Mouse (Mus musculus) forebrain, postnatal 0 days (tissue): ENCODE data around the gene 6030468B19Rik. TPM values are rescaled to one million over a fixed set of nuclear protein-coding genes. Genes with fewer than 3 reads are reported as not detected.
"Not testable (repeated sequence)": the region's sequence is repeated elsewhere in the genome, so short reads cannot be mapped to it uniquely, and the experiment has no call there.

Source experiments
- ATAC-seq: fragments of 200-750 bp; cut with Nextera tagmentation; 2 replicates; pipeline ENCODE4 v1.8.0; 2017; ENCODE audit warnings: mild to moderate bottlenecking, moderate library complexity
- DNase-seq: peaks from one replicate; pipeline ENCODE4 v3.0.0-alpha.2; 2015
- H3K27ac ChIP-seq: fragments of 300-500 bp; sonication (generic); 2 replicates; pipeline ENCODE4 v1.5.1; 2014; ENCODE audit warnings: low read depth, mild to moderate bottlenecking, antibody characterized with exemption, low read length, moderate library complexity, mixed read lengths
- H3K27me3 ChIP-seq: fragments of 300-500 bp; sonication (generic); 2 replicates; pipeline ENCODE4 v1.6.1; 2014; ENCODE audit warnings: mild to moderate bottlenecking, low read length, mixed read lengths; ENCODE audit not compliant: insufficient read depth
- H3K36me3 ChIP-seq: fragments of 300-500 bp; sonication (generic); 2 replicates; pipeline ENCODE4 v1.6.1; 2014; ENCODE audit warnings: mild to moderate bottlenecking, moderate library complexity; ENCODE audit not compliant: insufficient read depth
- H3K4me1 ChIP-seq: fragments of 300-500 bp; sonication (generic); 2 replicates; pipeline ENCODE4 v1.6.1; 2014; ENCODE audit warnings: antibody characterized with exemption; ENCODE audit not compliant: insufficient read depth
- H3K4me2 ChIP-seq: fragments of 300-500 bp; sonication (generic); 2 replicates; pipeline ENCODE4 v1.6.1; 2014; ENCODE audit warnings: low read depth, mild to moderate bottlenecking, moderate library complexity
- H3K4me3 ChIP-seq: fragments of 300-500 bp; sonication (generic); 2 replicates; pipeline ENCODE4 v1.5.1; 2014; ENCODE audit warnings: low read depth, low read length, mixed read lengths
- H3K9ac ChIP-seq: fragments of 300-500 bp; sonication (generic); 2 replicates; pipeline ENCODE4 v1.6.1; 2014; ENCODE audit warnings: mild to moderate bottlenecking
- H3K9me3 ChIP-seq: fragments of 300-500 bp; sonication (generic); 2 replicates; pipeline ENCODE4 v1.6.1; 2016; ENCODE audit warnings: low read length
- CTCF ChIP-seq: sonication (generic); IDR thresholded peaks from 2 replicates; pipeline ENCODE4 v1.5.1; 2016; ENCODE audit warnings: antibody characterized with exemption, control low read depth, low read depth
- WGBS: fragments of 180-500 bp; shearing (Covaris S2); extraction: QIAGEN DNeasy Blood & Tissue Kit; methylation state at CpG from one replicate; pipeline ENCODE4 v1.1.7; 2014; 5-methylcytosine and 5-hydroxymethylcytosine counted together
- polyA plus RNA-seq: library from polyadenylated mRNA; unstranded; fragments of >200 nt; fragmentation: Nextera tagmentation; extraction: Ambion mirVana; gene quantifications from 2 replicates; pipeline ENCODE4 v1.2.1, GENCODE M21; 2015
- total RNA-seq: library from RNA; depleted of rRNA; stranded (reverse); fragments of >200 nt; gene quantifications from 2 replicates; pipeline ENCODE4 v1.2.3, GENCODE M21; 2014

6030468B19Rik gene
- total and polyA plus RNA-seq, 2 experiments from 2014 or later, result not detected

DNA sequence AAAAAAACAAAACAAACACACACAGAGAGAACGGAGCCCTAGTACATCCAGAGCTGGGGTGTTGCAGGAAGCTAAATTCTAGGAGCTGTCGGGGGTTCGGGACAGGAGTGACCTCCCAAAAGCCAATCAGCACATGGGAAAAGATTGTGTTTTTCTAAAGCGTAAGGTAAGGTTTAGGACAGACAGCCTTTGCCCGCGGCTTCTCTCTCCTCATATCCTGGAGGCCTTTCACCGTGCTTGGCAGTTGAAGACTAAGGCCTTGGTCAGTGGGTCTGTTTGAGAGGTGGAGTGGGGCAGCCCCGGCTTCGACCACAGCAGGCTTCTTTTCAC, 14.8 kb upstream of the 6030468B19Rik start:
- 45% methylated on average over 9 of the region's 9 CpGs for WGBS
- Histone ChIP-seq H3K4me3 (peak overlapping the region; percentile 27), H3K27ac (no peak overlapping the region), H3K9ac (peak overlapping the region; percentile 29; the same call in 1 of the 2 replicates), H3K36me3 (no peaks in the 10 kb centered on the region), H3K27me3 (peaks cover 17% of the 10 kb centered on the region; the same call in 1 of the 2 replicates), H3K9me3 (no peaks in the 10 kb centered on the region), H3K4me2 (peak overlapping the region; percentile 57), H3K4me1 (peaks cover 7% of the 10 kb centered on the region; the same call in 1 of the 2 replicates)
- no peak for TF ChIP-seq CTCF
- ATAC-seq, result no peak
- DNase-seq, result no peak

DNA sequence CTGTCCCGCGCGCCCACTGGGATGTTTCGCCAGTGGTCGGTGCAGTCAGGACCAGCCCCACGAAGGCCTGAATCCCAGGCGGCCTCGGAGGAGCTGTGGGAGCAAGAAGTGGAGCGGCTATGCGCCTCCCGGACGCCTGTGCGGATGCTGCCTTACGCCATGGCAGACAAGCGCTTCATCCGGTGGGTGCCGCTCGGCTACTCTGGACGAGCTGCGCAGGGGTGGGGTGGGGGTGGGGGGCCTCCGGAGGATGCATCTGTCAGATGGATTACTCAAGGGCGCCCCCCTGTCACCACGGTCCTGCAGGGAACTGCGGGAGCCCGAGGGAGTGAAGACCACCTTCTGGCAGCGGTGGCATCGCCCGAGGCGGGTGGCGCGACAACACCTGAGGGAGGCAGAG, 14.4 kb upstream of the 6030468B19Rik start:
- H3K4me2 ChIP-seq, result peak overlapping the region; percentile 57
- WGBS, result 3% methylated on average over 31 of the region's 31 CpGs
- peaks cover 17% of the 10 kb centered on the region; the same call in 1 of the 2 replicates for H3K27me3 ChIP-seq
- ATAC-seq, result peak; percentile 71
- no peaks in the 10 kb centered on the region for H3K9me3 ChIP-seq
- peak overlapping the region; percentile 27 for H3K4me3 ChIP-seq
- no peaks in the 10 kb centered on the region for H3K36me3 ChIP-seq
- peak; percentile 81 for DNase-seq
- peak; percentile 68 for TF ChIP-seq CTCF
- no peak overlapping the region for H3K27ac ChIP-seq
- peak overlapping the region; percentile 29; the same call in 1 of the 2 replicates for H3K9ac ChIP-seq
- H3K4me1 ChIP-seq, result peaks cover 7% of the 10 kb centered on the region; the same call in 1 of the 2 replicates

DNA sequence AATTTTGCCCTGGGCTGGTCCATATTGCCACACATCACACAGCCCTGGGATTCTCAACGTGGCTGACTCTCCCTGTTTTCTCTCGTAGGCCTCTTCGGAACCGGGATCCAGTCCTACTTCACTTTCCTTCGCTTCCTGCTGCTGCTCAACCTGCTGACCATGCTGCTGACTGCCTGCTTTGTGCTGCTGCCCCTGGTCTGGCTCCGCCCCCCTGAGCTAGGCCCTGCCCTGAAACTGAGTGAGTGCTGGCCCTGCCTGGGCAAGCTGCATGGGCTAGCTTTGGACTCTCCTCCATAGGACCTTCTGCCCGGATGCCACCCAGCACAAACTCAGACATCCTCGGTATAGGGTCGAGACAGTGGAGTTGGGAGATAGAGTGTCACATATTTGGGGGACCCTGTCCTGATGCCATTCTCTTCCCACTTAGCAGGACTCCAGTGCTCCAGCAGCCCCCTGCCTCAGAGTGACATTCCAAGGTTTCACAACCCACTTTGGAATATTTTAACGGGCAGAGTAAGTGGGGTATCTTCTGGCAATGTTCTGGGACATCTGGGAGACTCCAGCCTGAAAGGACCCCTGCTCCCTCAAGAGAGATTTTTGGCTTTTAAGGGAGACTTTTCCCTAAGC, 13.7 kb upstream of the 6030468B19Rik start:
- no peak for TF ChIP-seq CTCF
- peaks cover 7% of the 10 kb centered on the region; the same call in 1 of the 2 replicates for H3K4me1 ChIP-seq
- H3K36me3 ChIP-seq, result no peaks in the 10 kb centered on the region
- DNase-seq, result no peak
- peaks cover 17% of the 10 kb centered on the region; the same call in 1 of the 2 replicates for H3K27me3 ChIP-seq
- no peak overlapping the region for H3K9ac ChIP-seq
- no peak overlapping the region for H3K27ac ChIP-seq
- WGBS, result 40% methylated on average over 10 of the region's 10 CpGs
- ATAC-seq, result no peak
- H3K4me3 ChIP-seq, result no peak overlapping the region
- H3K4me2 ChIP-seq, result peak overlapping the region; percentile 57; the same call in 1 of the 2 replicates
- no peaks in the 10 kb centered on the region for H3K9me3 ChIP-seq

DNA sequence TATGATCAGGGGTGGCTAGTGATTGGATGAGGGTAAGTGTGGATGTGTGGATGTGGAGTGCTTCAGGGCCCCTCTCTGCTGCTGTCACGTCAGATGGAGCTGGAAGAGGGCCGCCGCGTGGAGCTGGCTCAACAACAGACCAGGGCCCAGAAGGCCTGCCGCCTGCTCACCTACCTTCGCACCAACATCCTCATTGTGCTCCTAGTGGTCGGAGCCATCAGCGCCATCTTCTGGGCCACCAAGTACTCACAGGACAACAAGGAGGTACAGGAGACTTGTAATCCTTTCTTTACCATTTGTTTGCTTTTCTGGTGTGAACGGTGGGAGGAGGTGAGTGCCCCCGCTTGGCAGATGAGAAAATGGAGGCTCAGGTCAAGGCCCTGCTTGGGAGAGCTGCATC, 11.2 kb upstream of the 6030468B19Rik start:
- no peak overlapping the region for H3K4me3 ChIP-seq
- no peaks in the 10 kb centered on the region for H3K9me3 ChIP-seq
- no peak overlapping the region for H3K27ac ChIP-seq
- ATAC-seq, result no peak
- TF ChIP-seq CTCF, result peak; percentile 68
- peaks cover 4% of the 10 kb centered on the region; the same call in 1 of the 2 replicates for H3K27me3 ChIP-seq
- no peaks in the 10 kb centered on the region for H3K36me3 ChIP-seq
- no peak overlapping the region for H3K4me2 ChIP-seq
- H3K4me1 ChIP-seq, result no peaks in the 10 kb centered on the region
- 9% methylated on average over 10 of the region's 10 CpGs for WGBS
- no peak overlapping the region for H3K9ac ChIP-seq
- no peak for DNase-seq

DNA sequence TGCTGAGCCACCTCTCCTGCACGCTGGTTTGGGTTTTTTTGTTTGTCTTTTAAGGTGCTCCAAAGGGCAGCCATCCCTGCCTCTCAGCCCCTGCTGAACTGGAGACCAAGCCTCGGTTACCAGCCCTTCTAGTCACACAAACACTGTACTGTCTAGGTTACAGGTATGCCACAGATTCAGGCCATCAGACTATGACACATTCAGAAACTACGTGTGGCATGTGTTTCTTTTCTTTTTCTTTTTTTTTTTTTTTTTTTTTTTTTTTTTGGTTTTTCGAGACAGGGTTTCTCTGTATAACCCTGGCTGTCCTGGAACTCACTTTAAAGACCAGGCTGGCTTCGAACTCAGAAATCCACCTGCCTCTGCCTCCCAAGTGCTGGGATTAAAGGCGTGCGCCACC, 9.0 kb upstream of the 6030468B19Rik start:
- H3K27ac ChIP-seq, H3K4me3 ChIP-seq, H3K9ac ChIP-seq, H3K36me3 ChIP-seq, H3K4me2 ChIP-seq, ATAC-seq, H3K27me3 ChIP-seq, DNase-seq, H3K9me3 ChIP-seq, H3K4me1 ChIP-seq: not testable (repeated sequence)
- 83% methylated on average over 7 of the region's 7 CpGs for WGBS

DNA sequence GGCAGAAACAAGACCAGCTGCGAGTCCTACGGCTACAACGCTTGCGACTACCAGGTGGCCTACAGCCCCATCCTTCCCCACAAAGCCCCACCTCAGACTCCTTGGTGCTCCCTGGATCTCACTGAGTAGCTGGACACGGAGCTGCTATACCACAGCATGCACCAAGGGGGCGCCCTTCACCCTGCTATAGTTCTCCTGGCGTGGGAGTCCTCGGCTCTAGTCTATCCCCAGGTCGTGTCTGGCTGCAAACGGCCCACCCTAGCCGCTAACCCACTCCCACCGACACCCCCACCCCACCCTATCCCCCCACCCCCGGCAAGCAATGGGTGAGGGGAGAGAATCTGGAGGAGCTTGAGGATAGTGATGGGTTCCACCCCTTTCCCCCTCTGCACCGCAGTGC, 7.2 kb upstream of the 6030468B19Rik start:
- H3K27ac ChIP-seq, result no peak overlapping the region
- H3K4me1 ChIP-seq, result no peaks in the 10 kb centered on the region
- peak; percentile 60 for DNase-seq
- WGBS, result 12% methylated on average over 14 of the region's 14 CpGs
- H3K4me2 ChIP-seq, result no peak overlapping the region
- H3K4me3 ChIP-seq, result no peak overlapping the region
- no peaks in the 10 kb centered on the region for H3K27me3 ChIP-seq
- H3K9me3 ChIP-seq, result no peaks in the 10 kb centered on the region
- no peak overlapping the region for H3K9ac ChIP-seq
- ATAC-seq, result peak; percentile 56
- peak; percentile 75 for TF ChIP-seq CTCF
- H3K36me3 ChIP-seq, result no peaks in the 10 kb centered on the region

DNA sequence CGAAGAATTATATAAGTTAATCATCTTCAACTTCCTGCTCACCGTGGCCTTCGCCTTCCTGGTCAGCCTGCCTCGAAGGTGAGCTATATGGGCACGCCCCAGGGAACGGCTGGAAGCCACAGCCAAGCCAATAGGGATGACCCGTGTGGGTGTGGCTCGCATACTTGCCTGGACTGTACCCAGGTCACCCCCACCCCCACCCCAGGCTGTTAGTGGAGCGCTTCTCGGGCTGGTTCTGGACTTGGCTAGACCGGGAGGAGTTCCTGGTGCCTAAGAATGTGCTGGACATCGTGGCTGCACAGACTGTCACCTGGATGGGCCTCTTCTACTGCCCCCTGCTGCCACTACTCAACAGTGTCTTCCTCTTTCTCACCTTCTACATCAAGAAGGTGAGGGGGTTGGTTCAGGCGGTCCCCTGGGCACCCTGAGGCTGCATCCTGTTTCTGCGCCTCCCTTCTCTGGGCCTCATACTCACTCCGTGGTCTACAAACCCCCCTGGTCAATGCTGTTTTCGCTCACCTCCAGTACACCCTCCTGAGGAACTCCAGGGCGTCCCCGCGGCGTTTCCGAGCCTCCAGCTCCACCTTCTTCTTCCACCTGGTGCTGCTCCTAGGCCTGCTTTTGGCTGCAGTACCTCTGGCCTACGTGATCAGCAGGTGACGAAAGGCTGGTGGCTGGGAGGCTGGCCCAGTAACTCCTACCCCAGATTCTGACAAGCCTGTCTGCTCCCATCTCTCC, 6.6 kb upstream of the 6030468B19Rik start:
- H3K27ac ChIP-seq, result no peak overlapping the region
- H3K9me3 ChIP-seq, result no peaks in the 10 kb centered on the region
- H3K27me3 ChIP-seq, result no peaks in the 10 kb centered on the region
- H3K4me1 ChIP-seq, result no peaks in the 10 kb centered on the region
- ATAC-seq (no peak), DNase-seq (no peak)
- H3K36me3 ChIP-seq, result no peaks in the 10 kb centered on the region
- no peak overlapping the region for H3K4me2 ChIP-seq
- TF ChIP-seq CTCF, result no peak
- 45% methylated on average over 23 of the region's 23 CpGs for WGBS
- no peak overlapping the region for H3K9ac ChIP-seq
- H3K4me3 ChIP-seq, result no peak overlapping the region
